Mouse (Mus musculus): ENCODE results near the gene Pik3ip1.

The Pik3ip1 gene

GRCm38 (mm10) chr11:3329891-3330451 lies at the start of gene Pik3ip1:
Gene Pik3ip1, plus strand, starts transcription at chr11:3330401.
- DNase-seq (ENCODE audit: low read depth, low spot score) = peak; percentile 48

DNA sequence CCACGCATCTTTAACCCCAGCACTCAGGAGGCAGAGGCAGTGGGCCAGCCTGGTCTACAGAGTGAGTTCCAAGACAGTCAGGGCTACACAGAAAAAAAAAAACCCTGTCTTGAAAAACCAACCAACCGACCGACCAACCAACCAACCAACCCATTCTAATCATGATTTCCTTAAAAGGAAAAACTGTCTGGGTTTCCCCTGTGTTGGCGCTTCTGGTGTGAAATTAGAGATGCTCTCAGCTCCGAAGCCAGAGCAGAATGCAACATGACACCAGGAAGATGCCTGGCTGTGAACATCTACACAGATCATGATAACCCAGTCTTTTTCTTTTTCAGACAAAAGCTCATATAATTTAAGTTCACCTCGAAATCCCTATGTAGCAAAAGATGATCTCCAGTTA lies 47.3 kb upstream of the Pik3ip1 start:
- no peak for DNase-seq (ENCODE audit: low read depth, low spot score)

- no peak for DNase-seq (ENCODE audit: low read depth, low spot score)
These were observed 46.6 kb upstream of the Pik3ip1 start for GRCm38 (mm10) chr11:3283645-3284044.

GRCm38 (mm10) chr11:3285940-3286339 lies 44.3 kb upstream of the Pik3ip1 start:
- no peak for DNase-seq (ENCODE audit: low read depth, low spot score)

GRCm38 (mm10) chr11:3287131-3287530 lies 43.1 kb upstream of the Pik3ip1 start:
- peak; percentile 88 for DNase-seq (ENCODE audit: low read depth, low spot score)

GRCm38 (mm10) chr11:3287921-3288320 lies 42.3 kb upstream of the Pik3ip1 start:
- DNase-seq (ENCODE audit: low read depth, low spot score) = no peak

DNA sequence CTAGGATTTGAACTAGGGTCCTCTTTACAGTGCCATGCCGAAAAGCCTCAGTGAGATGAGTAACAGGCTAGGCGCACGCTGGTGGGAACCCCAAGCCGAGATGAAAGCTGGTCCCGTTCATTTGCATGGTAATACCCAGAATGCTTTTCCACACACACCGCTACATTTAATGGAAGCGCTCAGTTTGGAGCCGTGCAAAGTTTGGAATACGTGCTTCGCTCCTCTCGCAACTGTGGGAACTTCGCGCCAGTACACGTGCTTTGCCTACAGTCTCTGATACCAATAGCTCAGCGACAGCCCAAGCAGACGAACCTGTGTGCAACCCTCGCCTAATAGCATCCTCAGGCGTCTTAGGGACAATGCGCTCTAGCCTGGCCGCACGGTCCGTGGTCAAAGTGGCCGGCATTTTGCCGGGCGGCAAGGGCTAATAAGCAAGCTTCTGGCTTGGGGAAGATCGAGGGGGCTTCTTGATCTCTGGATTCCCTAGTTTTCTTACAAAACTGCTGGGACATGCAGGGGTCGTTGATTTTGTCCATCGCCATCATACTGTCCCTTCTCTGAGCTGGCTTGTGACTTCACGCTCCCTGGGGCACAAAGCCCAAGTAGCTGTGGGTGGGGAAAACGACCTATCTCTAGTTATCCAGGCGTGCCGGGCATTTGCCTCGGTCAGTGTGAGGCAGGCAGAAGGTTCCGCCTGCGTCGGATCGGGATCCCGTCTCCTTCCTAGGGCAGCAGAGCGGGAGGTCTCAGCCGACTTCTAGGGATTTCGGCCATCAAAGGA lies 41.5 kb upstream of the Pik3ip1 start, which contains the start of gene Patz1:
Gene Patz1, plus strand, starts transcription at position 354 of the 781 bp plus-strand sequence.
- peak; percentile 84 for DNase-seq (ENCODE audit: low read depth, low spot score)

GRCm38 (mm10) chr11:3289302-3289802 lies 40.8 kb upstream of the Pik3ip1 start:
- DNase-seq (ENCODE audit: low read depth, low spot score) = peak; percentile 94

DNA sequence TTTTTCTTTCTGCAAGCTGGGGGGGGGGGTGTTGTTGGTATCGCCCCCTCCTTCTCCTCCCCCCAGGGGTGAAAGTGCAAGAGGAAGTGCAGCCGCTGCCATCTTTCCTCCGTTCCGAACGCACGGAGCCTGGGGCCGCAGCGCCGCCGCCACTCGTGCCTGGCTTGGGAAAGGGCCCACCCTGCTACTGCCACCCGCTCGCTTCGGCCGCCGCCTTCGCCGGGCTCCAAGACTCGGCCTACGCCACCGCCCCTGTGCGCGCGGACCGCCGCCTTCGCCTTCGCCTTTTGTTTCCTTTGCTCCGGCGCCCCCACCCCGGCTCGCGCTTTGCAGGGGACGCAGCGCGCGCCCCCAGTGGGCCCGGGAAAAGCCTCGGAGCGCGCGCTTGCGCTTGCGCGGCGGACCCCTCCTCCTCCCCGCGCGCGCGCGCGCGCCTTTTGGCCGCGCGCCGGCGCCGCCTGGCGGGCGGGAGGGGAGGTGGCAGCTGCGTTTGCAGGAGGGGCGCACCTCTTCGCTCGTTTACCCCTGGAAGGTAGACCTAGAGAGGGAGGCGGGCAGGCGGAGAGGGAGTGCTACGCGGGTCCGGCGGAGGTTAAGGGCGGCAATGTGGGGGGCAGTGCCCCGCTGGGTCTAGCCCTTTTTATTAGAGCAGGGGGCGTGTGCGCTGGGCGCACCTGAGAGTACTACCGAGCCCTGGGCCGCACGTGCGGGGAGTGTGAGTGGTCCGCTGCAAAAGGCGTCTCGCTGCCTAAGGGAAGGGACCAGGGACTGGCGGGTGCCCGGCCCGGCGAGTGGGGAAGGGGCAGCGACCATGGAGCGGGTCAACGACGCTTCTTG lies 40.2 kb upstream of the Pik3ip1 start:
- peak; percentile 94 for DNase-seq (ENCODE audit: low read depth, low spot score)

DNA sequence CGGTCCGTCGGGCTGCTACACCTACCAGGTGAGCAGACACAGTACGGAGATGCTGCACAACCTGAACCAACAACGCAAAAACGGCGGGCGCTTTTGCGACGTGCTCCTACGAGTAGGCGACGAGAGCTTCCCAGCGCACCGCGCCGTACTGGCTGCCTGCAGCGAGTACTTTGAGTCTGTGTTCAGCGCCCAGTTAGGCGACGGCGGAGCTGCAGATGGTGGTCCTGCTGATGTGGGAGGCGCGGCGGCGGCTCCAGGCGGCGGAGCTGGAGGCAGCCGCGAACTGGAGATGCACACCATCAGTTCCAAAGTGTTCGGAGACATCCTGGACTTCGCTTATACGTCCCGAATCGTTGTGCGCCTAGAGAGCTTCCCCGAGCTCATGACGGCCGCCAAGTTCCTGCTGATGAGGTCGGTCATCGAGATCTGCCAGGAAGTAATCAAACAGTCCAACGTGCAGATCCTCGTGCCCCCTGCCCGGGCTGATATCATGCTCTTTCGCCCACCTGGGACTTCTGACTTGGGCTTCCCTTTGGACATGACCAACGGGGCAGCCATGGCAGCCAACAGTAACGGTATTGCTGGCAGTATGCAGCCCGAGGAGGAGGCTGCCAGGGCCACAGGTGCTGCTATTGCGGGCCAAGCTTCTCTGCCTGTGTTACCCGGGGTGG lies 39.4 kb upstream of the Pik3ip1 start:
- peak; percentile 79 for DNase-seq (ENCODE audit: low read depth, low spot score)

- no peak for DNase-seq (ENCODE audit: low read depth, low spot score)
These were observed 38.7 kb upstream of the Pik3ip1 start for GRCm38 (mm10) chr11:3291311-3292061.

DNA sequence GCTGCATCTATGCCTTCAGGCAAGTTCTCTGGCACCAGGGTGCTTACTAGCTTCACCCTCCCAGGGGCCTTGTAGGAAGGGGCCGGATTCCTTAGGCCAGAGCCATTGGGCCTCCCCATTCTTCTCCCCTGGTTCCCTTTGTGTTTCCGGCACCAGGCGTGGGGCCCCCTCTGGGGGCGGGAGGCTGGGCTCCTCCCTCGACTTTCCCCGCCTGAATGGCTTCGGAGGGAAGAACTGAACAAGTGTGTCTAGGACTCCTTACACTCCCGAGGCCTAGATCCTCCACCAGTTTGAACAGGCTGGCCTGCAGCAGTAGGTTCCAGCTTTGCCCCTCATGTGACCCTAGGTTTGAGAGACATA lies 38.2 kb upstream of the Pik3ip1 start:
- peak; percentile 45 for DNase-seq (ENCODE audit: low read depth, low spot score)

DNA sequence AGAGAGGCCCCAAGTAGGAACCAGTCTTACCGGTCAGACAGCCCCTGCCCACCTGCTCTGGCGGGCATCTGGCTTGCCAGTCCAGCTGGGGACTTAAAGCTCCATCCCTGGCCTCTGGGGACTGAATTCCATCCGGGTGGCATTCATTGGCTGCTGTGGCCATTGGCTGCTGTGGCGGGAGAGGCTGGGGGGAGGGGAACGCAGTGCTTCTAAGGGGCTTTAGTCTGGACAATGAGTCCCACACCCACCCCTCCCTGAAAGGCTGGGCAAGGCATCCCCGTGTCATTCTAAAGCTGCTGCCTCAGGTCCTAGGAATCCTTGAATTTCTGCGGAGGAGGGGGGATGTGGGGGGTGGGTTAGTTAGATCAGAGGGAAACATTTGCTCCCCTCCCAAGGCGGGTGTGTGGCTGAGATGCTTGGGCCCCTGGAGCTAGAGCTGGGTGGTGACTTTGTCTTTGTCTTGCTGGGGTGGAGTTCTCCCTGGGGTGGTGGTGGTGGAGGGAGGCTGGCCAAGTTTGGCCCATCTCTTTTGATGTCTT lies 37.4 kb upstream of the Pik3ip1 start:
- peak; percentile 44 for DNase-seq (ENCODE audit: low read depth, low spot score)

DNA sequence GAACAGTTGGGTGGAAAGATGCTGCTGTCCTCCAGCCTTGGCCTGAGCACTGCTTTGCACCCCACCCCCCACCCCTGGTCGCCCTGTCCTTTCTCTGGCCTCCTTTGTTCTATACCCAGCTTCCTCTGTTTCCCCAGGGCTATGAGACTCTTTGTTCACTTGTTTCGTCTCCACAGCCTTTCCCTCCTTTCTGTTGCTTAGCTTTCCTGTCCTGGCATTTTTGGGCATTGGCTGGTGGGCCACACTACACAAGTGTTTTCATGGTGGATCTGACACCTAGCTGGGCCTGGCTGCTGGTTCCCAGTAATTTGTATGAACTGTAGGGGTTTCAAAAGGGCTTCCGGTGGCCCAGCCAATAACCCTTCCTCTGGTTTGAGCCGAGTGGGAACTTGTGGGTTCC lies 36.8 kb upstream of the Pik3ip1 start:
- peak; percentile 26 for DNase-seq (ENCODE audit: low read depth, low spot score)

GRCm38 (mm10) chr11:3294641-3295040 lies 35.6 kb upstream of the Pik3ip1 start:
- no peak for DNase-seq (ENCODE audit: low read depth, low spot score)

DNA sequence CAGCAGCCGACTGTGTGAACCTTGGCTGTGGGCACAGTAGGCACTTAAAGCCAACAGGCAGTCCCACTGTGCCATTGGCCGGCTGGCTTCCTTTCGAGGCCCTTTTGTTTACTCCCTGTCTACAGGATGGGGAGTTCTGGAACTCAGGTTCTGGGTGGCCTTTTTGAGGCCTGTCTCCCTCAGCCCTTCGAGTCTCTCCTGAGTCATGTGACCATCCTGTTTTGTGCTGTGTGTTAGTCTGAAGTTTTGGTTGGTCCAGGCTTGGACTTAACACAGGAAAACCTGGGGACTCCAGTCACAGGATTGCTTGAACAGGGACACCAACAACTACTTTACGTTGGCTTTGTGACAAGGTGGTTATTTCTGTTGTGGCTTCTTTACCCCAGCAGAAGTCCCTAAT lies 34.1 kb upstream of the Pik3ip1 start:
- no peak for DNase-seq (ENCODE audit: low read depth, low spot score)

DNA sequence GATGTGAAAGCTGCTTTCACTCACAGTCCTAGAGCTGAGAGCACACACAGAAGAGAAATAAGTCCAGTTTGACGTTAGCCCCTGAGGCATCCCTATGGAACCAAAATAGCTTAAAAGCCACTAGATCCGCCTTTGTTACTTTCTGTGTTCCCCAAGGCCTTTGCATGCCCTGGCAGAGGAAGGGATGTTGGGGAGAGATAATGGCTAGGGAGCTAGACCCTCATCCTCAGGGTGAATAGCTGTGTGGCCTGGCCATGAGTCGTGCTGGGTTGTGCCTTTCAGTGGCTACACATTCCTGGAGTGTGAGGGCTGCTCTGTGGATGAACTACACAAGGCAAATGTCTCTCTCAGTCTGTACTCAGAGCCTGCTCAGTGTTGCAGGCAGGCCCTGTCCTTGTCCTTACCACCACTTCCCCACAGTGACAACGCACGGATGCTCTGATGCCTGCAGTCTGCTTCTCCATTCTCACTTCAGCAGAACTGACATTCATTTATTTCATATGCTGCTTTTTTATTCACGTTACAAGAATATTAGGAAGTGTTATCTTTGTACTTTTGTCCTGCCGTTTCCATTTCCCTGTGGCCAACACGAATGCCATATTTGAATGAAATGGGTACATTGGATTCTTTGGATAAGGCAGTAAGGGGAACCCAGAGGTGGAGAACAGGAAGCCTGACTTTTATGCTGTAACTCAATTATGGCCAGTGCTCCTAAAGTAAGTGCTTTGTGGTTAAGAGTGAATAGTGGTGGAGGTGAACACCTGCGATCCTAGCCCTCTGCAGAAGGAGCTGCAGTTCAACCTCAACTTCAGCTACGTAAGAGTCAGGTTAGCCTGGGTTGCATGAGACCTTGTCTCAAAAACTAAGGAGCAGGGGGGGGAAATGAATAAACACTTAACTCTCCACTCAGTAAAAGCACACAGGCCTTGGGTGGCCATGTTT lies 32.1 kb upstream of the Pik3ip1 start:
- no peak for DNase-seq (ENCODE audit: low read depth, low spot score)

DNA sequence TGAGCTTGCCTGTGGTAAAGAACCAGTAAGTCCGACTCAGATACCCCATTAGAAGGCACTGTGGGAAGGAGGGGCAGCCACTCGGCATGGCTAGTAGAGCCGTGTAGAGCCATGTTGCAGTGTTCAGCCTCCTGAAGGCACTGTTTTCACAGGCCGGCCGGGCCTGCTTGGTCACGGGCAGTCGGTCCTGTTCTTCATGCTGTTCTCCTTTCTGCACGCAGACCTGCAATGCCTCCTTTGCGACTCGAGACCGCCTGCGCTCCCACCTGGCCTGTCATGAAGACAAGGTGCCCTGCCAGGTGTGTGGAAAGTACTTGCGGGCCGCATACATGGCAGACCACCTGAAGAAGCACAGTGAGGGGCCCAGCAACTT lies 31.4 kb upstream of the Pik3ip1 start:
- DNase-seq (ENCODE audit: low read depth, low spot score) = no peak

- DNase-seq (ENCODE audit: low read depth, low spot score) = no peak
These were observed 29.1 kb upstream of the Pik3ip1 start for GRCm38 (mm10) chr11:3301075-3301474.

- DNase-seq (ENCODE audit: low read depth, low spot score) = peak; percentile 88
These were observed 27.8 kb upstream of the Pik3ip1 start for GRCm38 (mm10) chr11:3302385-3302784.
